ENCODE assay signal across 11 mouse cellular contexts in genomic region chr5:29842444-29843166, GRCm38 (mm10).
DNase-seq lines count a peak whose midpoint lies in the region; ATAC-seq lines count a peak whose summit lies in the region.
"Had no signal": no experiment of that assay in that cellular context is flagged by ENCODE, and none has a peak within 500 bp of the region (broad histone marks: within the 10 kb centered on the region; RNA-seq: fewer than 3 reads in every experiment).

No protein-coding gene starts in this region.

- H3K36me3 ChIP-seq in megakaryocyte, embryonic 14.5 days (replicated peaks; ENCODE audit: low read length) = no peaks in the 10 kb centered on the region
- no peaks in the 10 kb centered on the region for H3K36me3 ChIP-seq in heart, embryonic 11.5 days (ENCODE audit: control insufficient read depth, insufficient read depth, low read length)
- H3K36me3 ChIP-seq in forebrain, embryonic 16.5 days (ENCODE audit: control insufficient read depth, insufficient read depth) = no peaks in the 10 kb centered on the region

- H3K9ac ChIP-seq in heart, embryonic 11.5 days (ENCODE audit: low read depth, low read length) = no peak overlapping the region
- H3K9ac ChIP-seq in forebrain, embryonic 16.5 days (replicated peaks; ENCODE audit: low read depth, low read length) = no peak overlapping the region

- H3K4me1 ChIP-seq in megakaryocyte, embryonic 14.5 days = peaks cover 58% of the 10 kb centered on the region
- H3K4me1 ChIP-seq in heart, embryonic 11.5 days (ENCODE audit: control insufficient read depth, insufficient read depth, low read length) = 0 out of 2 replicates have a peak, but pooled peaks cover 5% of the 10 kb centered on the region
- H3K4me1 ChIP-seq in forebrain, embryonic 16.5 days (replicated peaks; ENCODE audit: control insufficient read depth, insufficient read depth, low read length) = no peaks in the 10 kb centered on the region

- H3K4me3 ChIP-seq in megakaryocyte, embryonic 14.5 days (replicated peaks) = peak overlapping the region; percentile 0
- no peak overlapping the region for H3K4me3 ChIP-seq in heart, embryonic 11.5 days (ENCODE audit: low read depth, low read length)
- no peak overlapping the region for H3K4me3 ChIP-seq in forebrain, embryonic 16.5 days (replicated peaks; ENCODE audit: low read length)
- H3K4me3 ChIP-seq: erythroblast, embryonic 14.5 days had no signal

- DNase-seq in adrenal gland, adult (ENCODE audit: inconsistent age in 2 of 2, low spot score in 1 of 2) = peak; percentile 63 to 84
- DNase-seq in adrenal gland, postnatal 4 days (ENCODE audit: low spot score in 2 of 2) = no peak
- DNase-seq in lung, postnatal 36 days = peak; percentile 19
- DNase-seq in B cell, adult 2 months = no peak
- DNase-seq: thymus, postnatal 14 days had no signal

- no peaks in the 10 kb centered on the region for H3K27me3 ChIP-seq in megakaryocyte, embryonic 14.5 days (replicated peaks)
- H3K27me3 ChIP-seq in heart, embryonic 11.5 days (ENCODE audit: control insufficient read depth, insufficient read depth, low read length) = no peaks in the 10 kb centered on the region
- H3K27me3 ChIP-seq in forebrain, embryonic 16.5 days (replicated peaks; ENCODE audit: control insufficient read depth, insufficient read depth, low read length) = no peaks in the 10 kb centered on the region

- ATAC-seq in megakaryocyte, adult 5-6 weeks (ENCODE audit: poor library complexity, severe bottlenecking) = no peak
- no peak for ATAC-seq in heart, embryonic 11.5 days (replicated peaks; ENCODE audit: insufficient number of reproducible peaks, low FRiP score, low TSS enrichment)
- no peak for ATAC-seq in forebrain, embryonic 16.5 days

- H3K9me3 ChIP-seq in megakaryocyte, embryonic 14.5 days = no peaks in the 10 kb centered on the region
- H3K9me3 ChIP-seq in heart, embryonic 11.5 days (replicated peaks; ENCODE audit: control insufficient read depth, low read length) = no peaks in the 10 kb centered on the region
- H3K9me3 ChIP-seq in forebrain, embryonic 16.5 days (ENCODE audit: control insufficient read depth, low read length) = no peaks in the 10 kb centered on the region

- 0 out of 2 replicates have a peak overlapping the region, but pooled peaks have one; percentile 11 for H3K27ac ChIP-seq in heart, embryonic 11.5 days (ENCODE audit: low read depth, low read length)
- H3K27ac ChIP-seq in forebrain, embryonic 16.5 days (ENCODE audit: low read length) = no peak overlapping the region
- H3K27ac ChIP-seq: macrophage had no signal

- H3K4me2 ChIP-seq in heart, embryonic 11.5 days = no peak overlapping the region
- no peak overlapping the region for H3K4me2 ChIP-seq in forebrain, embryonic 16.5 days (ENCODE audit: low read length)

- whole genome bisulfite sequencing in heart, embryonic 11.5 days (ENCODE audit: insufficient replicate concordance) = 56% methylated on average over 3 of the region's 3 CpGs
- 68% methylated on average over 3 of the region's 3 CpGs for WGBS in forebrain, embryonic 16.5 days

Comparison
In these comparisons a context has a peak if more than half of its experiments do, and no peak if none do; other contexts are left out.
1. DNase-seq: peak in adrenal gland, adult (2 of 2) and lung, postnatal 36 days (single experiment); none in adrenal gland, postnatal 4 days (0 of 2) and B cell, adult 2 months (0 of 2).